Mouse (Mus musculus): Measurements from ENCODE around the gene Slc22a7.

Slc22a7 gene

GRCm38 (mm10) chr17:46438298-46438873, at the start of gene Slc22a7:
Gene Slc22a7 (minus strand): TSS chr17:46438457.
- no peak for DNase-seq (ENCODE audit: low spot score)

GRCm38 (mm10) chr17:46487431-46487830, 49.2 kb upstream of the Slc22a7 start, which contains the start of gene Ttbk1:
Gene Ttbk1 (minus strand): TSS chr17:46487675.
- no peak for DNase-seq (ENCODE audit: low spot score)

GRCm38 (mm10) chr17:46486995-46487394, 48.7 kb upstream of the Slc22a7 start:
- no peak for DNase-seq (ENCODE audit: low spot score)

- no peak for DNase-seq (ENCODE audit: low spot score)
These were observed 46.2 kb upstream of the Slc22a7 start for GRCm38 (mm10) chr17:46484461-46484875.

- no peak for DNase-seq (ENCODE audit: low spot score)
These were observed 45.8 kb upstream of the Slc22a7 start for GRCm38 (mm10) chr17:46484021-46484431.

- no peak for DNase-seq (ENCODE audit: low spot score)
These were observed 45.3 kb upstream of the Slc22a7 start for GRCm38 (mm10) chr17:46483561-46484001.

- no peak for DNase-seq (ENCODE audit: low spot score)
These were observed 39.0 kb upstream of the Slc22a7 start for GRCm38 (mm10) chr17:46477286-46477685.

GRCm38 (mm10) chr17:46476601-46477000, 38.3 kb upstream of the Slc22a7 start:
- DNase-seq (ENCODE audit: low spot score), result no peak

- DNase-seq (ENCODE audit: low spot score), result no peak
These were observed 29.6 kb upstream of the Slc22a7 start for GRCm38 (mm10) chr17:46467830-46468229.

- no peak for DNase-seq (ENCODE audit: low spot score)
These were observed 24.0 kb upstream of the Slc22a7 start for GRCm38 (mm10) chr17:46462226-46462625.

- no peak for DNase-seq (ENCODE audit: low spot score)
These were observed 23.1 kb upstream of the Slc22a7 start for GRCm38 (mm10) chr17:46461347-46461746.

GRCm38 (mm10) chr17:46460673-46461072, 22.4 kb upstream of the Slc22a7 start:
- no peak for DNase-seq (ENCODE audit: low spot score)

GRCm38 (mm10) chr17:46458439-46458838, 20.2 kb upstream of the Slc22a7 start:
- DNase-seq (ENCODE audit: low spot score), result no peak

GRCm38 (mm10) chr17:46457791-46458190, 19.5 kb upstream of the Slc22a7 start:
- peak; percentile 39 for DNase-seq (ENCODE audit: low spot score)

GRCm38 (mm10) chr17:46455110-46455691, 16.9 kb upstream of the Slc22a7 start:
- DNase-seq (ENCODE audit: low spot score), result peak; percentile 38

- DNase-seq (ENCODE audit: low spot score), result no peak
These were observed 16.3 kb upstream of the Slc22a7 start for GRCm38 (mm10) chr17:46454539-46454938.

GRCm38 (mm10) chr17:46453970-46454411, 15.7 kb upstream of the Slc22a7 start:
- no peak for DNase-seq (ENCODE audit: low spot score)

- DNase-seq (ENCODE audit: low spot score), result no peak
These were observed 15.2 kb upstream of the Slc22a7 start for GRCm38 (mm10) chr17:46453302-46453948.

GRCm38 (mm10) chr17:46452683-46453082, 14.4 kb upstream of the Slc22a7 start:
- DNase-seq (ENCODE audit: low spot score), result no peak

GRCm38 (mm10) chr17:46446264-46446663, 8.0 kb upstream of the Slc22a7 start:
- no peak for DNase-seq (ENCODE audit: low spot score)

GRCm38 (mm10) chr17:46444839-46445579, 6.8 kb upstream of the Slc22a7 start:
- no peak for DNase-seq (ENCODE audit: low spot score)

GRCm38 (mm10) chr17:46439176-46439575, 919 bp upstream of the Slc22a7 start:
- no peak for DNase-seq (ENCODE audit: low spot score)

Data from urinary bladder, postnatal 25 days (tissue).